Mouse (Mus musculus) liver, embryonic 11.5 days (tissue): Measurements from ENCODE around the gene Slc38a3. TPM values are rescaled to one million over a fixed set of nuclear protein-coding genes. Genes with fewer than 3 reads are reported as not detected.

Experiments used
- ATAC-seq: fragments of 200-750 bp; cut with Nextera tagmentation; replicated peaks from 2 replicates; pipeline ENCODE4 v1.8.0; 2017; ENCODE audit warnings: moderate number of reproducible peaks, mild to moderate bottlenecking, moderate TSS enrichment, moderate library complexity; ENCODE audit not compliant: low FRiP score
- DNase-seq: peaks from one replicate; pipeline ENCODE4 v3.0.0-alpha.2; 2017; ENCODE audit warnings: low spot score
- H3K27ac ChIP-seq: fragments of 300-500 bp; sonication (generic); 2 replicates; pipeline ENCODE4 v1.5.1; 2014; ENCODE audit warnings: mild to moderate bottlenecking, low read depth, low read length, control low read depth
- H3K27me3 ChIP-seq: fragments of 300-500 bp; sonication (generic); replicated peaks from 2 replicates; pipeline ENCODE4 v1.6.1; 2014; ENCODE audit warnings: low read length, mixed read lengths; ENCODE audit not compliant: control insufficient read depth, insufficient read depth
- H3K36me3 ChIP-seq: fragments of 300-500 bp; sonication (generic); 2 replicates; pipeline ENCODE4 v1.6.1; 2014; ENCODE audit warnings: mild to moderate bottlenecking, low read length, moderate library complexity, mixed read lengths; ENCODE audit not compliant: control insufficient read depth, insufficient read depth
- H3K4me1 ChIP-seq: fragments of 300-500 bp; sonication (generic); replicated peaks from 2 replicates; pipeline ENCODE4 v1.6.1; 2014; ENCODE audit warnings: low read length, mixed read lengths; ENCODE audit not compliant: control insufficient read depth, insufficient read depth
- H3K4me2 ChIP-seq: fragments of 300-500 bp; sonication (generic); 2 replicates; pipeline ENCODE4 v1.6.1; 2014; ENCODE audit warnings: mild to moderate bottlenecking, control low read depth, moderate library complexity
- H3K4me3 ChIP-seq: fragments of 300-500 bp; sonication (generic); 2 replicates; pipeline ENCODE4 v1.5.1; 2014; ENCODE audit warnings: low read depth, low read length, control low read depth
- H3K9ac ChIP-seq: fragments of 300-500 bp; sonication (generic); 2 replicates; pipeline ENCODE4 v1.6.1; 2014; ENCODE audit warnings: low read depth, low read length, control low read depth
- H3K9me3 ChIP-seq: fragments of 300-500 bp; sonication (generic); 2 replicates; pipeline ENCODE4 v1.6.1; 2016; ENCODE audit warnings: low read length, inconsistent platforms, mixed read lengths; ENCODE audit not compliant: control insufficient read depth
- WGBS: fragments of 180-500 bp; shearing (Covaris S2); extraction: QIAGEN DNeasy Blood & Tissue Kit; methylation state at CpG from one replicate; pipeline ENCODE4 v1.1.7; 2014; 5-methylcytosine and 5-hydroxymethylcytosine counted together
- polyA plus RNA-seq: library from polyadenylated mRNA; unstranded; fragments of >200 nt; fragmentation: Nextera tagmentation; extraction: Ambion mirVana; gene quantifications from 2 replicates; pipeline ENCODE4 v1.2.1, GENCODE M21; 2014

Slc38a3 gene
- polyA plus RNA-seq, 1 experiment from 2014 or later = 4.0 TPM

DNA sequence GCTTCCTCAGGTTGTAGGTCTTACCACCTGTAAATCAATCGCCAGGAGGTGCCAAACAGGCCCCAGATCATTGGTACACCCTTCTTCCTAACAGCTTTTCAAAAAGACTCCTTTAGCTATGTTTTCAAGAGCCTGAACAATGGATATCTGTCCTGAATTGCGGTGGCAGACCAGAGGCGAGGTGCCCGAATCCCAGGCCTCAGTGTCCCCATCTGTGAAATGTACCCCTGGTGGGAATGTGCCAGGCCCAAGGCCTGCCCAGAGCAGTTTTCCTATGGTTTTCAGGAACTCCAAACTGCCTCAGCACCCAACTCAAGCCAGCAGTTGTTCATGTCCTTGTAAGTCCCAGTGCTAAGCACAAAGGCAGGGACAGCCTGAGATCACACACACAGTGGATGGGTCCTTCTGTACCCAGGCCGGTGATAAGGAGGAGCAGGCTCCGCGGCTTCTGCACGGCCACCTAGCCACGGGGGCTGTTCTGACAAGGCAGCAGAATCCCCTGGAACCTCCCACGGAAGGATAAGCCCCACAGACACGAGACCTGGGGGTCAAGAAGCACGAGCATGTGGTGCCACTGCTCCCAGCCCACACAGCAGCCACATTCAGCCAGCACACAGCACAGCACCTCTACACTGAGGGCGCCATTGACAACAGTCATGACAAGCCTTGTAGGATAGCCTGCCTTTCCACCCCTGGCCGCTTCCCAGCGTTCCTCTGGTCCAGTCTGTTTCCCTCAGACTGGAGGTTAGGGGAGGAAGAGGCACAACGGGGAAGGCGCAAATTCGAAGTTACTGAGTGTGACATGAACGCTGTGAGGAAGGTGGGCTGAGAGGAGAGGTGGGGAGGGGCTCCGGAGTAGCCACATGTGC is 41.7 kb downstream of the Slc38a3 start:
- DNase-seq = no peak
- H3K4me1 ChIP-seq = peaks cover 74% of the 10 kb centered on the region
- H3K27ac ChIP-seq = peak overlapping the region; percentile 74
- WGBS = 41% methylated on average over 20 of the region's 20 CpGs
- H3K4me2 ChIP-seq = peak overlapping the region; percentile 50
- peaks cover 8% of the 10 kb centered on the region; the same call in 1 of the 2 replicates for H3K36me3 ChIP-seq
- ATAC-seq = no peak
- peak overlapping the region; percentile 41; the same call in 1 of the 2 replicates for H3K9ac ChIP-seq
- H3K9me3 ChIP-seq = no peaks in the 10 kb centered on the region
- H3K27me3 ChIP-seq = no peaks in the 10 kb centered on the region
- 0 out of 2 replicates have a peak overlapping the region, but pooled peaks have one; percentile 6 for H3K4me3 ChIP-seq

DNA sequence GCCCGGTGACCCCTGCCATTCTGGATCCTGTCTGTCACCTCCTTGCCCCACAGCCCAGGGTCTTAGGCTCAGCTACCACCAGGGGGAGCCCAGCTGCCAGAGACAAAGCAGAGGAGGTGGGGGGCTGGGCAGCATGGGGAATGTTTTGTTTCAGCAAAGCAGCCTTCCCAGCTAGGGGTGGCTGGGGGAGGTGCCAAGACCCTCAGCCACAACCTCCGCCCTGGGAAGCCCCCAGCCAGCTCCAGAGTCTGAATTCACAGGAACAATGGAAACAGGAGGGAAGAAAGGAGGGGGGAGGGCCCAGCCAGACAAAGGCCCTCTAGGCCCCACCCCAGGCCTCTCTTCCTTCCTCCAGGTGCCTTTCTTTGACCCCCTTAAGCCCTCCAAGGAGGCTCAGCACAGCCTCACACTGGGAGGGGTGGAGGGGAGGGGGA is 42.5 kb downstream of the Slc38a3 start:
- peaks cover 67% of the 10 kb centered on the region for H3K4me1 ChIP-seq
- ATAC-seq = peak; percentile 50
- 0% methylated on average over 2 of the region's 2 CpGs for WGBS
- no peaks in the 10 kb centered on the region for H3K27me3 ChIP-seq
- no peak overlapping the region; the same call in 1 of the 2 replicates for H3K4me3 ChIP-seq
- peaks cover 11% of the 10 kb centered on the region; the same call in 1 of the 2 replicates for H3K36me3 ChIP-seq
- H3K27ac ChIP-seq = peak overlapping the region; percentile 35
- DNase-seq = peak; percentile 85
- H3K9me3 ChIP-seq = no peaks in the 10 kb centered on the region
- H3K9ac ChIP-seq = 0 out of 2 replicates have a peak overlapping the region, but pooled peaks have one; percentile 10
- peak overlapping the region; percentile 30; the same call in 1 of the 2 replicates for H3K4me2 ChIP-seq

DNA sequence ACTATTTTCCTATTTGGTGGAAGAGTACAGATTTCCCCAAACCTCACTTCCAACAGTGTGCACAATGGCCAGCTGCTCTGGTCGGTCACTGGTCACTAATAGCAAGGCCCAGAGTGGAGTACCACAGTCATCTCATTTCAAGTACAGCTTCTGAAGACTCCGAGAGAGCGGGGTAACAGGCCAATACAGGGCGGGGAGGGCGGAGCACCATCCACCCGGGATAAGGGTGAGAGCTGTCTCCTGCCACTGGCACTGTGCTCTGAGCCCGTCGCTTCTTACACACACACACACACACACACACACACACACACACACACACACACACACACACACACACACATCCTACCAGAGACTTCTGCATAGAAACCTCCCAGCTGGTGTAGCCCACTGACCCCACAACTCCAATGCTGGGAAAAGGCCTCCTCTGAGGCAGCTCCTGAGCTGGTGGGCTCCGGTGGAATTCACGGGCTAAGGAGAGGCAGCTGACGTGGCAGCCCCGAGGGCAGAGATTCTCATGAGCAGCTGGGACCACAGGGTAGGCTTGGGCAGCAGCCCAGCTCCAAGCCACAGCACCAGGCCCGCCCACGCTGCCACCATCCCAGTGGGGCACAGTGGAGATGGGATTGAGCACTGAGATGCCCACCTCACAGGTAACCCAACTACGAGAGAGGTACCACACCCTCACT is 43.0 kb downstream of the Slc38a3 start:
- no peak for DNase-seq
- WGBS = 47% methylated on average over 15 of the region's 15 CpGs
- Histone ChIP-seq H3K9ac (no peak overlapping the region), H3K27me3 (no peaks in the 10 kb centered on the region), H3K4me2 (peak overlapping the region; percentile 23; the same call in 1 of the 2 replicates), H3K36me3 (peaks cover 11% of the 10 kb centered on the region; the same call in 1 of the 2 replicates), H3K9me3 (no peaks in the 10 kb centered on the region), H3K4me1 (peaks cover 61% of the 10 kb centered on the region), H3K27ac (peak overlapping the region; percentile 35; the same call in 1 of the 2 replicates), H3K4me3 (no peak overlapping the region; the same call in 1 of the 2 replicates)
- ATAC-seq = no peak

DNA sequence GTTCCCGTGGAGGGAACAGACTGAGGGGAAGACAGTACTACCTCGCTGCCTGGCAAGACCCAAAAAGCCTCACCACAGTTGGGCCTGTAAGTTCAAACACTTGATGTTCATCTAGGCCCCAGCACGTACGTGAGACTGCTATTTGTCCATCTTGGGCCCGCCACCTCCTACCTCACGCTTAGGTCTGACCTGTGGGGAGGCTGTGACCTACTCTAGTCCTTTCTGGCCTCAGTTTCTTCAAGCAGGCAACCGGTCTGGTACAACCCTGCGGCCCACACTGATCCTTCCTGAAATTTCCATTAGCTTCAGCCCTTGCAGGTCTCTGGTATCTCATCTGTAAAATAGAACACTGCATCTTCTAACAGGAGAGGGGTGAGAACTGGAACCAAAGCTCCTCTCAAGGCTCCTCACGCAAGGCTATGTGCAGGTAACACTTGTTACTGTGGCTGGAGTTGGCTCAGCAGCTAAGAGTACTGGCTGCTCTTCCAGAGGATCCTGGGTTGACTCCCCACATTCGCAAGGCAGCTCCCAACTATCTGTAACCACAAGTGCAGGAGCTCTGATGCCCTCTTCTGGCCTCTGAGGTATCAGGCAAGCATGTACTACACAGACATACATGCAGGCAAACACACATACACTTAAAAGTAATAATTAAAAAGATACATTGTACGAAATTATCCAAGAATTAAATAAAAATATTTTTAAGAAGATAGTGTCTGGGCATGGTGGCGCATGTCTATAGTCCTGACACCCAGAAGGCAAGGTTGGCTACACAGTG is 43.8 kb downstream of the Slc38a3 start:
- no peak overlapping the region for H3K4me3 ChIP-seq
- DNase-seq (no peak), ATAC-seq (no peak)
- no peak overlapping the region for H3K9ac ChIP-seq
- peaks cover 54% of the 10 kb centered on the region for H3K4me1 ChIP-seq
- peaks cover 9% of the 10 kb centered on the region; the same call in 1 of the 2 replicates for H3K36me3 ChIP-seq
- peak overlapping the region; percentile 12; the same call in 1 of the 2 replicates for H3K4me2 ChIP-seq
- H3K27me3 ChIP-seq = no peaks in the 10 kb centered on the region
- WGBS = 89% methylated on average over 12 of the region's 12 CpGs
- no peak overlapping the region; the same call in 1 of the 2 replicates for H3K27ac ChIP-seq
- H3K9me3 ChIP-seq = no peaks in the 10 kb centered on the region

DNA sequence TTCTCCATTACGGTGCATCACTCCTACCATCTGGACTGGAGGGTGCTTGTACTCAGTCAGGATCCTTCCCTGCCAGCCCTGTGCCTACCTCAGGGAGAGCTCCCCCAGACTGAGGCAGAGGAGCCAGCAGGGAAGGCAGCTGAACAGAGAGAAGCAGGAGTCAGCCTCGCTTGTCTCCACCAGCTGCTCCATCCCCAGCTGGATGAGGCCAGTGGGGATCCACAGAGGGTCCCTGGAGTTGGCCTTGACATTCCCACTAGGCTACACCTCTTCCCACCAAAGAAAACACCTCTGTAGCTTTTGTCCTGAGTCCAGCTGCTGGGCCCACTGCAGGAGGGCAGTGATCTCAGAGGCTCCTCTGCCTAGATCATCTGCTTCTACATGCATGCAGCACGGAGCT is 44.4 kb downstream of the Slc38a3 start:
- no peaks in the 10 kb centered on the region for H3K27me3 ChIP-seq
- peak overlapping the region; percentile 32; the same call in 1 of the 2 replicates for H3K9ac ChIP-seq
- no peak overlapping the region for H3K4me3 ChIP-seq
- H3K27ac ChIP-seq = peak overlapping the region; percentile 19; the same call in 1 of the 2 replicates
- H3K4me1 ChIP-seq = peaks cover 49% of the 10 kb centered on the region
- DNase-seq (no peak), ATAC-seq (no peak)
- H3K36me3 ChIP-seq = peaks cover 9% of the 10 kb centered on the region; the same call in 1 of the 2 replicates
- WGBS = 77% methylated on average over 3 of the region's 3 CpGs
- H3K4me2 ChIP-seq = peak overlapping the region; percentile 12
- no peaks in the 10 kb centered on the region for H3K9me3 ChIP-seq

DNA sequence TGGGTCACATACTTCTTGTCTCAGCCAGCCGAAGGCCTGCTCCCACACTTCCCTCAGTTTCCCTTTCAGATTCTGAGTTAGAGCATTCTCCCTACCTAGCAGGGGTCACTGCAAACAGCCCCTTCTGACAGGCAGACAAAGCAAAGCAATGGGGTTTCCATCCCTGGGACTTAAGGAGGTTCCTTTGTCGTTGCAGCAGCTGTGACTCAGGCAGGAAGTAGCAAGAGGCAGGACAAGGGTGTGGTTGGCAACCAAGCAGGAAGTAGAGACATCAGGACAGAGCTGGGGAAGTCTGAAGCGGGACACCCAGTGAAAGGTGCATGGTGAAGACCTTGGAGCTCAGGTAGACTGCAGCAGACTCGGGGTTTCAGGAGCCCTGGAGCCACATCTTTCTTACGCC is 44.8 kb downstream of the Slc38a3 start:
- DNase-seq (no peak), ATAC-seq (no peak)
- H3K9me3 ChIP-seq = no peaks in the 10 kb centered on the region
- H3K36me3 ChIP-seq = peaks cover 13% of the 10 kb centered on the region; the same call in 1 of the 2 replicates
- WGBS = 63% methylated on average over 5 of the region's 5 CpGs
- peak overlapping the region; percentile 32; the same call in 1 of the 2 replicates for H3K9ac ChIP-seq
- H3K27me3 ChIP-seq = no peaks in the 10 kb centered on the region
- peak overlapping the region; percentile 19; the same call in 1 of the 2 replicates for H3K27ac ChIP-seq
- no peak overlapping the region for H3K4me3 ChIP-seq
- H3K4me1 ChIP-seq = peaks cover 49% of the 10 kb centered on the region
- H3K4me2 ChIP-seq = peak overlapping the region; percentile 12

DNA sequence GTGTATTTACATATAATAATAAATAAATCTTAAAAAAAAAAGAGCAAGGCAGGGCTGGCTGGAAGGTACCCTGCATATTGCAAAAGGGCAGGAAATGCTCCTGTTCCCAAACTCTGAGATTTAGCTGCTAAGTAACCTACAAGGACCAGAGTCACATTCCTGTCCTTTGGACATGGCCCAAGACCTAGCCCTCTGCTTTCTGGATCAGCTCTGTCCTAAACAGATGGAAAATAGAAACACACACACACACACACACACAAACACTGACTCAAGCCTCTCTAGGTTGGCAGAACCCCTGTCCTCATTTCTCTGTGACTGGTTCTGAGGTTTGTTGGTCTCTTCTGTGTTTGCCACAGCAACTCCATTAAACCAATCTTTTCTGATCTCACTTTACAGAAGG is 48.4 kb downstream of the Slc38a3 start:
- no peak overlapping the region for H3K27ac ChIP-seq
- H3K4me2 ChIP-seq = no peak overlapping the region
- H3K9me3 ChIP-seq = no peaks in the 10 kb centered on the region
- no peak overlapping the region for H3K4me3 ChIP-seq
- no peaks in the 10 kb centered on the region for H3K27me3 ChIP-seq
- peaks cover 24% of the 10 kb centered on the region for H3K36me3 ChIP-seq
- ATAC-seq (no peak), DNase-seq (no peak)
- H3K9ac ChIP-seq = no peak overlapping the region
- peaks cover 24% of the 10 kb centered on the region for H3K4me1 ChIP-seq

DNA sequence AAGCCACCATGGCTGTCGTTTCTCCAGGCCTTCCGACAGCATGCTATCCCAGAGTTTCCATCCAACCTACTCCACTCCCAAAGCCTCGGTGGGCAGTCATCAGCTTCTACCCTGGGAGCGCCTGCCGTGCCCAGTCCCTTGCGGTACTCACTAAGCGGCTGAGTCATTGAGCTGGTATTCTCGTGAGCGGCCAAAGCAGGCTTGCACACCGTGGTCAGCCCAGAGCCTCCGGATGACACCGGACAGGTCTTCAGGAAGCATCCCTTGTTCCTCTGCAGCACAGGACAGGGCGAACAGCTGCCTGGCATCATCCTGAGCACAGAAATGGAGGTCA is 49.8 kb downstream of the Slc38a3 start:
- Histone ChIP-seq H3K4me1 (peaks cover 16% of the 10 kb centered on the region), H3K27ac (peak overlapping the region; percentile 78), H3K9ac (peak overlapping the region; percentile 7; the same call in 1 of the 2 replicates), H3K36me3 (peaks cover 35% of the 10 kb centered on the region), H3K27me3 (no peaks in the 10 kb centered on the region), H3K4me2 (peak overlapping the region; percentile 1; the same call in 1 of the 2 replicates), H3K9me3 (no peaks in the 10 kb centered on the region), H3K4me3 (no peak overlapping the region)
- DNase-seq = no peak
- ATAC-seq = no peak
- 74% methylated on average over 13 of the region's 13 CpGs for WGBS
